Mouse (Mus musculus): ENCODE measurements around the gene Ndufv3.

- TF ChIP-seq POLR2A (IDR thresholded peaks at IDR 0.05; ENCODE audit: insufficient read length, low read depth) (peak; percentile 96), USF1 (IDR thresholded peaks at IDR 0.05; ENCODE audit: low read depth) (no peak), POLR2AphosphoS2 (IDR thresholded peaks at IDR 0.05; ENCODE audit: insufficient read length, low read depth) (peak; percentile 96), SRF (IDR thresholded peaks at IDR 0.05; ENCODE audit: control insufficient read depth, insufficient read length, low read depth) (peak; percentile 59), MAX (IDR thresholded peaks at IDR 0.05; ENCODE audit: low read depth) (no peak), CEBPB (IDR thresholded peaks at IDR 0.05; ENCODE audit: insufficient read depth, poor library complexity, severe bottlenecking) (no peak), MYOD1 (IDR thresholded peaks at IDR 0.05; ENCODE audit: control insufficient read depth in 1 of 3, insufficient read length in 2 of 3, low read depth in 2 of 3) (no peak), MYOG (IDR thresholded peaks at IDR 0.05; ENCODE audit: control insufficient read depth in 1 of 3, insufficient read depth in 1 of 3, insufficient read length in 2 of 3, low read depth in 2 of 3) (no peak)
Measured at GRCm38 (mm10) chr17:31519946-31520838, at the start of gene Ndufv3, which contains the start of gene Wdr4.
